Mouse (Mus musculus) left cerebral cortex, postnatal 14 days (tissue): ENCODE data around the gene Zfp639. TPM values are rescaled to one million over a fixed set of nuclear protein-coding genes. Genes with fewer than 3 reads are reported as not detected.

Experiments used
- DNase-seq, 2 experiments: peaks; one replicate each; pipeline ENCODE4 v3.0.0; 2021 to 2022; ENCODE audit warnings: low spot score in 2 of 2, mixed read lengths in 1 of 2
- intact Hi-C: fragments of 180-260 bp; cut with DNase I; formaldehyde crosslinking; loops from one replicate; pipeline ENCODE4 v1.15.1; 2025
- total RNA-seq, 2 experiments: library from RNA; stranded (reverse); gene quantifications; 2 replicates each; pipeline ENCODE4 v1.2.3; 2021

Gene Zfp639
- total RNA-seq, 2 experiments from 2014 or later = 34.7 to 37.1 TPM

DNA sequence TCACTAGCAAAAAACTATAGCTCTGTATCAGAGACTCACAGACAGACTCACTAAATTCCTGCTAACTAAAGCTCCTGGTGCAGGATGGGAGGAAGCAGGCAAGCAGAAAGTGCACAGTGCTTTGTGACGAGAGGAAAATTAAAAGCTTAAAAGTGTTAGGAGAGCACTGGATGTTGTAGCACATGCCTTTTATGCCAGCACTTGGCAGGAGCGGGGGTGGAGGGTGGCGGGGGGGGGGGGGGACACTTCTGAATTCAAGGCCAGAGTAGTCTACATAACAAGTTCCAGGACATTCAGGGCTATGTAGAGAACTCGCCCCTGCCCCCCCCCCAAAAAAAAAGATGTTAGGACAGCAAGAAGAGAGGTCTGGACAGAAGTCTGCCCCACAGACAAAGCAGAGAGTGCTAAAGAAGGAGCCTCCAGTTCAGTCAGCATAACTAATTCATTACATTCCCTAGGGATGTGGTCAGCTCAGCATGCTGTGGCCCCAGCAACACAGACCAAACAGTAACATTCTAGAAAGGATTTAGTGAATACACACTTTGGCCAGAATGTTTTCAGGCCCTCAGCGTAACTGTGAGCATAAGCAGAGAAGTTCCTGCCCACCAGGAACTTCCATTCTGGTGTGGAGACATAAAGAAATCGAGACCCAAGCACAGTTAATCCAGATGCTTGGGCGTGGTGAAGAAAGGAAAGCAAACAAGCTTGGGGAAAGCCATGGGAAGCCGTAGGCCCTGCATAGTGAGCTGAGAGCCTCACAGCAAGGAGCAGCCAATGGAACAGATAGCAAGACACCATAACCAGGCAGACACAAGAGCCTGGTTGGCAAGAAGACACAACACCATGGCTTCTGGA, 14.0 kb upstream of the Zfp639 start:
- DNase-seq = no peak
- intact Hi-C loops = no loop called here

DNA sequence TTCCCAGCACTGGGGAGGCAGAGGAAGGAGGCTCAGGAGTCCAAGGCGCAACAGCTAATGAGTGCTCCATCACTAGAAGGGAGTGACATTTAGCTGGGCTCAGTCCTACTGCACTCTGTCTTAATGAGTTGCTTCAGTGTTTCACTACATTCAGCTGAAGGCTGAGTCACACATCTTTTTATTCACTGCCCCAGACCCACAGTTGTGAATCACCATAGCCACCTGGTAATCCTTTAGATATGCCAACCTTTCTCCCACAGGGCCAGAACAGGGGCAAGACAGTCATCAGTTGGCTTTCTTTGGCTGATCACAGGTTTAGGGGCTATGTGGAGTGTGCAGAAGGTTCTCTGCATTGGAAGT, 13.4 kb upstream of the Zfp639 start:
- intact Hi-C loops = no loop called here
- DNase-seq = no peak

DNA sequence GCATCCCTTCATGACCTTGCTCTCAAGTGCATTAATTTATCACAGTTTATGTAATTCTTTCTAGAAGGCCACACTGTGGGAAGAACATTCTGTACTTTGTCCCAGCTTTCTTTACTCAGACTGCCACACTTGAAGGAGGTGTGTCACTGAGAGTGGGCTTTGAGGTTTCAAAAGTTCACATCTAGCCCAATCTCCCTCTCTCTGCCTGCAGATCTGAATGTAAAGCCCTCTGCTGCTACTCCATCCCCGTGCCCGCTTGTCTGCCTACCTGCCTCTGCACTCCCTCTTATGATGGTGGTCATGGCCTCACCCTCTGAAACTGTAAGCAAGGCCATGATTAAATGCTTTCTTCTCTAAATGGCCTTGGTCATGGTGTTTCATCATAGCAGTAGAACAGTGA, 9.7 kb upstream of the Zfp639 start:
- no peak for DNase-seq
- intact Hi-C loops = no loop called here

DNA sequence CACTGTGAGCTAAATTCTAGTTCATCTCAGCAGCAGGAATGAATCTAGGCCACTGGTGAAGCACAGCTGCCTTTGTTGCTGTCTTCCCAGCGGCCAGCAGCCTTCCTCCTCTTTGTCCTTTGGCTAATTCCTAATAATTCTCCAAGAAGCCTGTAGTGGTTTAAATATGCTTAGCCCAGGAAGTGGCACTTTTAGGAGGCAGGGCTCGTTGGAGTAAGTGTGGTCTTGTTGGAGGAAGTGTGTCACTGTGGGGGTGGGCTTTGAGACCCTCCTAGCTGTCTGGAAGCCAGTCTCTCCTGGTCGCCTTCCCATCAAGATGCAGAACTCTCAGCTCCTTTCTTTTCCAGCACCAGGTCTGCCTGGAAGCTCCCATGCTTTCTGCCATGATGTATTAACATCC, 4.2 kb upstream of the Zfp639 start:
- intact Hi-C loops = loop anchor here (5.0 kb wide), 2 partner anchors 44 to 714 kb away; no protein-coding TSS in a partner anchor
- DNase-seq = no peak

DNA sequence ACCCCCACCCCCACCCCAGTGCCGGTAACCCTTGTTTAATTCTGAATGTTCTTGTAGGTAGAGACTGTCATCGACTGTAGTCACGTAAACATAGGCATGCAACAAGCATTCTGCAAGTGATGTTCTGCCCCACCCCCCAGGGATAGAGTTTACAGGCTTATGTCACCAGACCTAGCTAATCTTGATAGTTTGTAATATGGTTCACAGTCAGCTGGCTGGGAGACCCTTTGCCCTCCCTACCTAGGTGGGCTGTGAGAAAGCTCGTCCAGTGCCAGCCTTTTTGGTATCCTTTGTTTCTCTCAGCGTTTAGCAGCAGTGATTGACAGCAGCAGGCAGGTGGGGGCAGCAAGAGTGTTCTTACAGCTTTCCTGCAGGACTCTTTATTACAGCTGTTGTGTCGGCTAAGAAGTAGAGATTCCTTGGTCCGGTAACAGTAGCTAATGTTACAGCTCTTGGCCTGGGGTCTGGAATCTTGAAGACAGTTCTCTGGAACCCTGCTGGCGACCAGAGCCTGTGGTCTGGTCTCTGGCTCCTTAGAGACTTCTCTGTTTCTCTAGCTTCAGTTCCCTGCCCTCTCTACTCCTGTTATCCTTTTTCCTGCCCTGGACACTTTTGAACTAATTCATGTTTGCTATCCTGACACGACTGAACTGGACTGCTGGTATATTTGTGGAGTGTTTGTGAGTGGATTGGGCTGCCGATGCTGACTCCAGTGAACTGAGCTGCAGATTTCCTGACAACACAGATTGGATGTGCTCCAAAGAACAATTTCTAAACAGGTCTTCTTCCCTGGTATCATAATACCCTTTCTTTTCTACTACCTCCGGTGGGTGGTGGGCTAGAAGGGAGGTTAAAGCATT, 3.5 kb upstream of the Zfp639 start:
- DNase-seq = no peak
- intact Hi-C loops = loop anchor here (5.0 kb wide), 2 partner anchors 44 to 714 kb away; no protein-coding TSS in a partner anchor

DNA sequence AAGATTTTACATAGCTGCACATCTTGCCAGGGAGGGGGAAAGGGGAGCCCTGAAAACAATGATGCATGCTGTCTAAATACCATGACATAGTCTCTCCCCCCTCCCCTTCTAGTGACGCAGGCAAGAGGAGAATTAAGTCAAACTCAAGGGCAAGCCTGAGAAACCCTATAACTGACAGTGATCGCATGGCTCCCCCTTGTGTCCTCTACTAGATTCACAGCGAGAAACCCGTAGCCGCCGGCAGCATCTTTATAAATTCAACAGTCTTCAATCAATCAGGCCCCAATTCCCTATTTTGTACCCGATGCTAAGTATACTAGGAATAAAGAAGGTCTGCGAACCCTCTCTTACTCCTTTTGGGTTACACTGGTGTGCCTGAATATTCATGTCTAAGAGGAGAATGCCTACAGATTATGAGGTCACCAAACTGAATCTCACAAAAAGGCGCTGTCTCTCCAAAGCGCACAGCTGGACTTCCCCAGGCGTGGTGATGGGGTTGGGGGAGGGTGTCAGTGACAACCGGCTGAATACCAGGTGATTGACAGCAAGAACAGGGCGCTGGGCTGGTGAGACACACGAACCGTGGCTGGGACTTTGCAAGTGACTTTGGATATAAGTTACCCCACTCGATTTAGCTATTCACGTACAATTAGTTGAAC, 1.3 kb upstream of the Zfp639 start:
- DNase-seq = peak; percentile 79 to 83
- intact Hi-C loops = loop anchor here (1.0 to 5.0 kb wide), 3 partner anchors 46 to 716 kb away; no protein-coding TSS in a partner anchor

DNA sequence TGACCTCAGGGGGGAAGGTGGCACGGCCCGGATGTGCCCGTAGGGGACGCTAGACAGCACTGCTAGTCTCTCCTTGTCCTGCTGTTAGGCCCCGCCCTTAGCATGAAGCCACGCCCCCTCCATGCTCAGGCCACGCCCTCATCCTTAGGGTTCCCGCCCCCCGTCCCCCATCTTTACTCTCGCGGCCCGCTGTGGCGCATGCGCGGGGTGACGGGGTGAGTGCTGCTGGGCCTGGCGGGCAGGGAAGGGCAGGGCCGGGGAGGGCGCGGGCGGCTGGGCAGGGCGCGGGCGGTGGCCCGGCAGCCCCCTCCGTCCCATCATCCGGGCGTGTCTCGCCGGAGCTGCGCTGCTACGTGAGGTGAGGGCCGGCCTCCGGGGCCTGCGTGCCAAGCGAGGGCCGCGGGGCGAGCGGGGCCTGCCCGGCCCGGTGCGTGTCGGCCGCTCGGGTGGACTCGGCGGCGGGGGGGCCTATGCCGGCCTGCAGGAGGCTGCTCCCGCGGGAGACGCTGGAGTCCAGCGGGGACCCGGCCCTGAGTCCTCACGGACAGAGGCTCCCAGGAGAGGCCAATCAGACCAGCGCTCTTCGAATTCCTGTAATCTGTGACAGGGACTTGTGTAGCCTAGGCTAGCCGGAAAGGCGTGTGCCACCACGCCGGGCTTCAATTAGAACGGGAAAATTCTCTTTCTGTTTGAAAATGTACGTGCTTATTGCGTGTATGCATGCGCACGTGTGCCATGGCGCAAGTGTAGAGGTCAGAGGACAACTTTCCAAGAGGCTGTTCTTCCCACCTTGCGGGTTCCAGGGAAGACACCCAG, 524 bp downstream of the Zfp639 start:
- DNase-seq = peak; percentile 93 to 95
- intact Hi-C loops = no loop called here

DNA sequence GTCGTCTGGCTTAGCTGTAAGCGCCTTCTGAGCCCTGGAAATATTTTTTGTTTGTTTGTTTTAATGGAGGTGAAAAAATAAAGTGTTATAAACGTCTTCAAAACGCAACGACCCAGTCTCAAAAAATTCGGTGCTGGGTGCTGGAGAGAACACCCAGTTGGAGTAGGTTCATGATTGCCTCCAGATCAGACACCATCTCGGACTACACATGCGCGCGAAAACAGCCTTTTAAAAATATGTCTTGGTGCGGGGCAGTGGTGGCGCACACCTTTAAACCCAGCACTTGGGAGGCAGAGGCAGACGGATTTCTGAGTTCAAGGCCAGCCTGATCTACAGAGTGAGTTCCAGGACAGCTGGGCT, 1.1 kb downstream of the Zfp639 start:
- intact Hi-C loops = no loop called here
- DNase-seq = peak in 1 of 2 experiments; percentile 19

DNA sequence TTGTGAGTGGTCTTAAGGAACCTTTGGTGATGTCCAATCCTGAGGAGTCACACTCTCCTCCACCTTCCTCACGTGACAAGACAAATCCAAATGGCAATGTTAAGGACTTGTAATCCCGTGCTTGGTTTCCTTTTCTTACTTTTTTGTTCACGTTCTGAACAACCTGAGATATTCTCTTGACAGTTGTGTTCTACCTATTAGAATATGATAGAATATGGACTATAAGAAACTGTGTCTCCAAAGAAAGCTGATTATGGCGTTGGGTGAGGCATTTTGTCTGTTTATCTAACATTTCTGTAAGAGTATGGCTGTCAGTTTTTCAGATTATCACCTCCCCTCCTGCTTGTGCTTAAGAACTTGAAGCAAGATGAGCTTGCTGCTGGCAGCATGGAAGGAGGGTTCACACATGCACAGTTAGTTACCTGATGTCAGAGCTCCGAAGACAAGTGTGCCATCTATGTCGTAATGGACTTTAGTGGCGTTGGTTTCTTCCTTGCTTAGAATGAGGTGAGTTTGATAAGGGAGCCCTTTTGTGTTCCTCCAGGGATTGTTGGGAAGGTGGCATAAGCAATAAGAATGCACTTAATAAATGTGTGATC, 2.7 kb downstream of the Zfp639 start:
- intact Hi-C loops = no loop called here
- no peak for DNase-seq

DNA sequence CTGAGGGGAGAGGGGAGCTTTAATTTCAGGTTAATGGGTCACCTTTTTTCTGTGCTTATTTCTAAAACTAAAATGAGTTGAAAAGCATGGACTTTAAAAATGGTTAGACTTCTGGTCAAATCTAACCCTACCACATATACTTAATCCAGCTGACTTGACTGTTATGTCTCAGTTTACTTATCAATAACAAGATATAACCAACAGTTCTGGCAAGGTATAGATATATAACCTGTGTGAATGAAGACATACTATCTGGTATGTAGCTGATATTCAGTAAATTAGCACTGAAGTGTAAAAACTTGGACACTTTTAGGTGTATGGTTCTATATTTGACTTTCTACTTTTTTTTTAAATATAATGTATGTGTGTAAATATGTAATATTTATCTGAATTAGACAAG, 3.5 kb downstream of the Zfp639 start:
- no peak for DNase-seq
- intact Hi-C loops = no loop called here

DNA sequence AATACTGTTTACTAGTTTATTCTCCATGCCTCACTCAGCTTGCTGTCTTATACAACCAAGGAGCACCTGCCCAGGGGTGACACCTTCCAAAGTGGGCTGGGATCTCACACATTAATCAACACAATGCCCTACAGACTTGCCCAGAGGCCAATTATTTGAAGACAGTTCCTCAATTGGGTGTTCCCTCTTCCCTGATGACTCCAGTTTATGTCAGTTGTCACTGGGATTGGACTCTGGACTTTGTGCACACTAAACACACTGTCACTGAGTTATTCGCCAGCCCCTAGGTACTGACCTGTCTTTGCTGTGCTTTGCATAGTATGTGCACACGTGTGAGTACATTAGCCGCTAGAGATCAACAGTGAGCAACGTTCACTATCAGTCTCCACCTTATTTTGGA, 17.1 kb downstream of the Zfp639 start:
- DNase-seq = no peak
- intact Hi-C loops = no loop called here

DNA sequence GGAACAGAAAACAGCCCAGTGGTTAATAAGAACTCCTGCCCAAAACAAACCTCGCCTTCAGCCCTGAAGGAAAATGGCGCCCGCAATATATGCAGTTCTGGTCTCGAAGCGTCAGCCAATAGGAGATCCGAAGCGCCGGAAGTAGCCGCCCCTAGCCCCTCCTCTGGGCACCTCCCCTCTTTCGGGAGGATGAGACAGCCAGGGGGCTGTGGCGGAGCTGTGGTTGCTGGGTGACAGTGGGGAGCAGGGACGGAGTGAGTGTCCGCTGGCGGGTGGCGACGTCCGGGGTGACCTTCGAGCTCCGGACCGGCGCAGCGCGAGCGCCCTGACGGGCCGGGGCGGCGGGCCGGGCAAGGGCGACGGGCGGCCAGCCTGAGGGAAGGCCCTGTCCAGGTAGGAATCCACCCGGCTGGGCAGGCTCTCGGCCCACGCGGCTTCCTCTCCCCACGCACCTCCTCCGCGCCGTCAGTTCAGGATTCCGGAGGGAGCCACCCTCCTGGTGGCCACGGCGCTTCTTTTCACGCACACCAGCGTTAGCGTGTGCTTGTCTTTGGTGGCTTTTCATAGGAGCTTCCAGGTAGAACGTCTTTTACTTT, 19.3 kb downstream of the Zfp639 start, which contains the start of gene Mfn1:
Mfn1 (plus strand) TSS at position 163 of the 596 bp plus-strand sequence.
- peak; percentile 93 to 95 for DNase-seq
- intact Hi-C loops = no loop called here

DNA sequence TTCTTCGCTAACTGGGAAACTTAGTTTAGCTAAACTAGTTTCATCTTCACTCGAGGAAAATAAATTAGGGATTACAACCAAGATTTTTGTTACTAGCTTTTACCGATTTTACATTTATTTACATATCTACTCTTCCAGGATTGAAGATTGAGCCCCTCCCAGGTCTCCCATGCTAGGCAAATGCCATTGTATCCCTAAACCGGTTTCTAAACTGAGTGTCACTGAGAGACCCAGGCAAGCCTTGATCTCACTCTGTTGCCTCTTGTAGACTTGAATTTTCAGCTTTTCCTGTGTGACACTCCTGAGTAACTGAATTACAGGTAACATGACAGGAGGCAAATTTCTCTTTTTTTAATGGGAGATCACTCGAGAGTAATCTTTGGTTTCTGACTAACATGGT, 20.0 kb downstream of the Zfp639 start:
- intact Hi-C loops = no loop called here
- no peak for DNase-seq

DNA sequence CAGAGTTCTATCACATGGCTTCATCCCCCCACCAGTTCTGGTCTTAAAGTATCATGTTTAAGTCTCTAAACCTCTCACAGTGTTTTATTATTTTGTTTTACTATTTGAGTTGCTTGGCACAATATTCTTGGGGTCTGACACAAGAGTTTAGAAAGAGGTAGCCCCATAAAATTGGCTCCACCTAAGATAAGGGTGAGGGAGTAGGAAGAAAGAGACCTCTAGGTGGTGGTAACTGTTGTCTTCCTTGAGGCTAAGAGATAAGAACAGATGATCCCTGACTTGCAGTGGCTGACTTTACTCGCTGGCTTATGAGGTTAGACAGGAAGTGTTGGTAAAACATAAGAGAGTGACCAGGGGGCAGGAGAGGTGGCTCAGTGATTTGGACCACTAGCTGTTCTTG, 25.6 kb downstream of the Zfp639 start:
- DNase-seq = no peak
- intact Hi-C loops = no loop called here

DNA sequence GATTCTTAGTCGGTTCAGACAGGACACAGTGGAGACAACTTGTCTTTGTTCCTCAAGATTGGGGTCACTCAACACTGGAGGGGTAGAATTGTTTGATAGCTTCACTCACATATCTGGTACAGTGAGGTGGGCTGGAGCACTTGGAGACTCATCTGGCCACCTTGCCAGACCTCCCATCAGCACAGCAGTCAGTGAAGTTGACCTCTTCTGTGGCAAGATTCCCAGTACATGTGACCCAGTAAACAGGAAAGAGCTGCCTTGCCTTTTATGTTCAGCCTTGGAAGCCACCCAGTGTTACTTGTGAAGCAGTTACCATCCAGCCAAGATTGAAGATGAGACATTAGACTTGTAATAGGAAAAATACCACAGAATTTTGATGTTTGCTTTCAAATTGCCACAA, 27.5 kb downstream of the Zfp639 start:
- intact Hi-C loops = no loop called here
- DNase-seq = peak; percentile 41 to 55

DNA sequence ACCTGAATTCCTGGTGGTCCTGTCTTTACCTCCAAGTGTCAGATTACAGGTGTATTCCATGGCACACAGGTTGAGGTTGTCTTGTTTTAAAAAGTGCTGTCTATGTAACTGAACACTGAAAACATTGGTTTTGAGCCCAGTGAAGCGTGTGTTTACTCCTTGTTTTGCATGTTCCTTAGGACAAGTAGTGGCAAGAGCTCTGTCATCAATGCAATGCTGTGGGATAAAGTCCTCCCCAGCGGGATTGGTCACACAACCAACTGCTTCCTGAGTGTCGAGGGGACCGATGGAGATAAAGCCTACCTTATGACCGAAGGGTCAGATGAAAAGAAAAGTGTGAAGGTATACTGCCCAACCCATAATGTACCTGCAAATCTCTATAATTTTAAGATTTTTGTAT, 28.0 kb downstream of the Zfp639 start:
- intact Hi-C loops = no loop called here
- DNase-seq = no peak

DNA sequence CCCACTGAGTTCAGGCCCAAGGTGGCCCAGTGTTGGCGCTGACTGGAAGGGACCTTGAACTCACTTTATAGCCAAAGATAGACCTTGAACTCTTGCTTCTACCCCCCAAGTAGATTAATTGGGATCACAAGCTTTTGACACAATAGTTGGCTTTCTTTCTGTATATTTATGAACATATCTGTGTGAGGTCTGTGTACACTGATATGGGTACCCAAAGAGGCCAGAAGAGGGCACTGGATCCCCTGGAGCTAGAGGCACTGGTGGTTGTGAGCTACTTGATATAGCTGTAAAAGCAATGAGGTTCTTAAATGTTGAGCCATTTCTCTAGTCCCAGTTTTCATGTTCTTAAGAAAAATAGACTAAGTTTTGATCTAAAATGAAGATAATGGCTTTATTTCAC, 43.0 kb downstream of the Zfp639 start:
- peak in 1 of 2 experiments; percentile 27 for DNase-seq
- intact Hi-C loops = no loop called here

DNA sequence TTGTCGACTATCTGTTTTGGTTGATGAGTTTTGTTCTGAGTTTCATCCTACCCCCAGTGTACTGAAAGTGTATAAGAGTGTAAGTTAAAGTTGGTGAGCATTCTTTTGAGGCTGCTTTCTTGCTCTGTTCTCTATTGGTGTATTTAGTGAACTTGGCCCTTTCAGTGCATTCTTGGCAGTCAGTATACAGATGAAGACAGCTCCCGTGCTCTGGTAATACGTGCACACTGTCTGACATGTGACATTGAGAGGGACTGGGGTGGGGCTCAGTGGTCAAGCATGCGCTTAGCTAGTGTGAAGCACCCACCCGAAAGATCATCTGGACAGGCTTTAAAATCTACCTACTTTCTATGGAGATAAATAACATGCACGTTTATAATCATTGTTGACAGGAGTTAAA, 53.3 kb downstream of the Zfp639 start:
- intact Hi-C loops = no loop called here
- no peak for DNase-seq
